Mouse (Mus musculus) heart, embryonic 11.5 days (tissue): Measurements from ENCODE around the gene Efcab3. TPM values are rescaled to one million over a fixed set of nuclear protein-coding genes. Genes with fewer than 3 reads are reported as not detected.
"Not testable (repeated sequence)": the region's sequence is repeated elsewhere in the genome, so short reads cannot be mapped to it uniquely, and the experiment has no call there.

Experiments used
- ATAC-seq: fragments of 200-750 bp; cut with Nextera tagmentation; replicated peaks from 2 replicates; pipeline ENCODE4 v1.8.0; 2017; ENCODE audit warnings: moderate library complexity; ENCODE audit not compliant: insufficient number of reproducible peaks, low FRiP score, low TSS enrichment
- H3K27ac ChIP-seq: fragments of 300-500 bp; sonication (generic); 2 replicates; pipeline ENCODE4 v1.5.1; 2014; ENCODE audit warnings: mild to moderate bottlenecking, low read depth, low read length
- H3K27me3 ChIP-seq: fragments of 300-500 bp; sonication (generic); 2 replicates; pipeline ENCODE4 v1.6.1; 2014; ENCODE audit warnings: mild to moderate bottlenecking, low read length, mixed read lengths; ENCODE audit not compliant: control insufficient read depth, insufficient read depth
- H3K36me3 ChIP-seq: fragments of 300-500 bp; sonication (generic); 2 replicates; pipeline ENCODE4 v1.6.1; 2014; ENCODE audit warnings: mild to moderate bottlenecking, low read length, moderate library complexity, mixed read lengths; ENCODE audit not compliant: control insufficient read depth, insufficient read depth
- H3K4me1 ChIP-seq: fragments of 300-500 bp; sonication (generic); 2 replicates; pipeline ENCODE4 v1.6.1; 2014; ENCODE audit warnings: low read length; ENCODE audit not compliant: control insufficient read depth, insufficient read depth
- H3K4me2 ChIP-seq: fragments of 300-500 bp; sonication (generic); 2 replicates; pipeline ENCODE4 v1.6.1; 2014; ENCODE audit warnings: mild to moderate bottlenecking, moderate library complexity
- H3K4me3 ChIP-seq: fragments of 300-500 bp; sonication (generic); 2 replicates; pipeline ENCODE4 v1.5.1; 2014; ENCODE audit warnings: low read depth, low read length
- H3K9ac ChIP-seq: fragments of 300-500 bp; sonication (generic); 2 replicates; pipeline ENCODE4 v1.6.1; 2014; ENCODE audit warnings: mild to moderate bottlenecking, low read depth, low read length, moderate library complexity
- H3K9me3 ChIP-seq: fragments of 300-500 bp; sonication (generic); replicated peaks from 2 replicates; pipeline ENCODE4 v1.6.1; 2016; ENCODE audit warnings: low read length; ENCODE audit not compliant: control insufficient read depth
- WGBS: fragments of 180-500 bp; shearing (Covaris S2); extraction: QIAGEN DNeasy Blood & Tissue Kit; methylation state at CpG from one replicate; pipeline ENCODE4 v1.1.7; 2014; ENCODE audit not compliant: insufficient replicate concordance; 5-methylcytosine and 5-hydroxymethylcytosine counted together
- polyA plus RNA-seq: library from polyadenylated mRNA; unstranded; fragments of >200 nt; fragmentation: Nextera tagmentation; extraction: Ambion mirVana; gene quantifications from 2 replicates; pipeline ENCODE4 v1.2.1, GENCODE M21; 2014

Gene Efcab3
- polyA plus RNA-seq, 1 experiment from 2014 or later: not detected

DNA sequence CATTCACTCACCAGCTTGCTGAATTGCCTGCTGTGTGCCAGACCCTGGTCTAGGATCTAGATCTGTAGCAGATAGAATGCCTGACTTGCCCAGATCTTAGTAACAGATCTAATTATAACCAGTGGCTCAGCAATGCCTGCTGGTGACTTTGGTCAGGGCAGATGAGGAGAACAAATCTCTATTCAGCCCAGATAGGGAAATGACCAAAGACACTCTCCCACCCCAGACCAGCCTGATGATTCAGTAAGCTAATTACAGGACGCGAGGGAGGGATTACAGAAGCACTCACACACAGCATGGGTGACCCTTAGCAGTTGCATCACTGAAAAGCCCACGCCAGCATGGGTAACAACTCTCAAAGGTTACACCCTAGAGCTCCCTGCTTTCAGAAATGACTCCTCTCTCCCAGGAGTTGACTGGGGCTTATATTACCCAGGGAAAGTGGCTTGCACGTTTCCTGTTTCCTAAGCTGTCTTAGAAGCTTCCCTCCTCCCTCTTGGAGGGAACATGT lies 57.2 kb downstream of the Efcab3 start:
- Histone ChIP-seq H3K27ac (no peak overlapping the region), H3K4me3 (no peak overlapping the region), H3K9ac (no peak overlapping the region), H3K4me1 (no peaks in the 10 kb centered on the region), H3K27me3 (no peaks in the 10 kb centered on the region), H3K9me3 (no peaks in the 10 kb centered on the region), H3K4me2 (no peak overlapping the region), H3K36me3 (no peaks in the 10 kb centered on the region)
- 23% methylated on average over 4 of the region's 4 CpGs for WGBS
- ATAC-seq: no peak

DNA sequence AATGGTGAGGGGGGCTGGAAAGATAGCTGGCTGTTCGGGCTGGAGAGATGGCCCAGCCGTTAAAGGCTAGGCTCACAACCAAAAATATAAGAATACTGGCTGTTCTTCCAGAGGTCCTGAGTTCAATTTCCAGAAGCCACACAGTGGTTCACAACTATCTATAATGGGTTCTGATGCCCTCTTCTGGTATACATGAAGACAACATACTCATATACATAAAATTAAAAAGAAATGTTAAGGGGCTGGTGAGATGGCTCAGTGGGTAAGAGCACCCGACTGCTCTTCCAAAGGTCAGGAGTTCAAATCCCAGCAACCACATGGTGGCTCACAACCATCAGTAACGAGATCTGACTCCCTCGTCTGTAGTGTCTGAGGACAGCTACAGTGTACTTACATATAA lies 58.4 kb downstream of the Efcab3 start:
- WGBS: 76% methylated on average over 5 of the region's 5 CpGs
- H3K9me3 ChIP-seq, H3K4me2 ChIP-seq, H3K4me3 ChIP-seq, H3K27ac ChIP-seq, H3K27me3 ChIP-seq, ATAC-seq, H3K36me3 ChIP-seq, H3K4me1 ChIP-seq, H3K9ac ChIP-seq: not testable (repeated sequence)

DNA sequence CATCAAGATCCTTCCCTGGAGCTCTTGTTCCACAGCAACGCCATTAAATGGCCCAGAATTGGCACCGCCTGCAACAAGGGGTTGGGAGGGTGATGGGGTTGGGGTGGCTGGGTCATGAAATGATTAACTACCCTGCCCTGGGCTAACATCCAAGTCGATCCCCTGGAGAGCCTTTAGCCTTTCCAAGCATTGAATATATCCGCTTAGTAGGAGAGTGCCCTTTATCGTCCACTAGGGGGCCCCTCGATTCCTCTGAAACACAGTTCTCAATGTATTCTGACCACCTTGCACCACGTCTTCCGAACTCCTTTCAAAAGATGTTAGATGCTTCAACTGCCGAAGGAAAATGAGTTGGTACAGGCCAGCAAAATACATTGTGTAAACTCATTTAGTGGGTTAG lies 60.6 kb downstream of the Efcab3 start:
- Histone ChIP-seq H3K36me3 (no peaks in the 10 kb centered on the region), H3K4me2 (no peak overlapping the region), H3K9me3 (no peaks in the 10 kb centered on the region), H3K27me3 (no peaks in the 10 kb centered on the region), H3K4me3 (no peak overlapping the region), H3K27ac (no peak overlapping the region), H3K9ac (no peak overlapping the region), H3K4me1 (peaks cover 8% of the 10 kb centered on the region)
- ATAC-seq: no peak
- 9% methylated on average over 9 of the region's 9 CpGs for WGBS

DNA sequence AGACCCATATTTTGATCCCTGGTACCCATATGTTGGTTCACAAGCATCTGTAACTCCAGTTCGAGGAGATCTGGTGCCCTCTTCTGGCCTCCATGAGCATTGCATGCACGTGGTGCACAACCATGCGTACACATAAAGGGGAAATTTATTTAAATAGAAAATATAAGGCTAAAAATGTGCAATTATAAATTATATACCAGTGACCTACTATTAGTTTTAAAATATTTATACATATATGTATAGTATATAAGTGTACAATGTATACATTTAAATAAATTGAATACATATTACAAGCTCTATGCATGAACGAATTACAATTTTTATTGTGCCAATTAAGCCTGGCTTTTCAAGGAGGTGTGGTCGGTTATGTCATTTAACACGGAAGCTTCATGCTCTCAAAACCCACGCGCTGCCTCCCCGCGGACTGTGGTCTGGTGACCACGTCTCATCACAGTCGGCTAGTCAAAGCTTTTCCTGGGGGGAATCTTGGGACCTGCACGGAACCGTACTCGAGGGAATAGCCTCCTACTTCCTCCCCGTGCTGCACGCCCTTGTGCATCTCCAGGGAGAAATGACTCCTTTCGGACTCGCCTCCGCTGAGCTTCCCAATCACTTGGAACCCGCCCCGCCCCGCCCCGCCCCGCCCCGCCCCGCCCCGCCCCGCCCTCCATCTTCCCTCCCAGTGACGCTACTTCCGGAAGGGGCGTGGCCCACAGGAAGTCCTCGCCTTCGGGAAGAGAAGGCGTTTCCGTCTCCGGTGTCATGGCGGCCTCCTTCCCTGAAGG lies 62.5 kb downstream of the Efcab3 start, which contains the start of gene Mettl2:
Mettl2 (plus strand) TSS at position 691 of the 785 bp plus-strand sequence.
- WGBS: under 1% methylated on average over 31 of the region's 38 CpGs
- Histone ChIP-seq H3K4me3 (peak within 1 kb of the TSS; percentile 98), H3K4me1 (peaks cover 8% of the 10 kb centered on the region), H3K9ac (peak within 1 kb of the TSS; percentile 82), H3K36me3 (no peaks in the 10 kb centered on the region; the same call in 1 of the 2 replicates), H3K27ac (peak within 1 kb of the TSS; percentile 35; the same call in 1 of the 2 replicates), H3K27me3 (no peaks in the 10 kb centered on the region), H3K9me3 (no peaks in the 10 kb centered on the region), H3K4me2 (peak within 1 kb of the TSS; percentile 97)
- peak; percentile 85 for ATAC-seq

DNA sequence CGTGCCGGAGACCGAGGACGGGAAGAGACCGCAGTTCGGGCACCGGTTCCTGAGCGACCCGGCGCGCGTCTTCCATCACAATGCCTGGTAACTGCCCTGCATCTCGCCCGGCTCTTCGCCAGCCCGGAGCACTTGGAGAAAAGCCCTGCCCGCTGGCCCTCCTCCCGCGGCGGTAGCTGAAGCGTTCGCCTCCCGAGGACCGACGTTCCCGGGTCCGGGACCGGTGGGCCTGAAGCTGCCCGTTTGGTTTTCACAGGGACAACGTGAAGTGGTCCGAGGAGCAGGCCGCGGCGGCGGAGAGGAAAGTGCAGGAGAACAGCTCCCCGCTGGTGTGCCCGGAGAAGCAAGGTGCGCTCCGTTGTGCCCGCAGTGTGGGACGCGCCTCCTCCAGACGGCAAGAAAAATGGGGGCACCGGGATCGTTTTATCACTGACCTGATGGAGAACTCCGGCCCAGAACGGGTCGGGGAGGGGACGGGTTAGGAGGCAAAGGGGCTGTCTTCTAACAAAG lies 63.2 kb downstream of the Efcab3 start:
- peak overlapping the region; percentile 97 for H3K4me2 ChIP-seq
- peaks cover 3% of the 10 kb centered on the region; the same call in 1 of the 2 replicates for H3K36me3 ChIP-seq
- no peaks in the 10 kb centered on the region for H3K27me3 ChIP-seq
- peak overlapping the region; percentile 98 for H3K4me3 ChIP-seq
- H3K27ac ChIP-seq: peak overlapping the region; percentile 35; the same call in 1 of the 2 replicates
- WGBS: 1% methylated on average over 49 of the region's 49 CpGs
- peaks cover 8% of the 10 kb centered on the region for H3K4me1 ChIP-seq
- ATAC-seq: no peak
- no peaks in the 10 kb centered on the region for H3K9me3 ChIP-seq
- H3K9ac ChIP-seq: peak overlapping the region; percentile 82

DNA sequence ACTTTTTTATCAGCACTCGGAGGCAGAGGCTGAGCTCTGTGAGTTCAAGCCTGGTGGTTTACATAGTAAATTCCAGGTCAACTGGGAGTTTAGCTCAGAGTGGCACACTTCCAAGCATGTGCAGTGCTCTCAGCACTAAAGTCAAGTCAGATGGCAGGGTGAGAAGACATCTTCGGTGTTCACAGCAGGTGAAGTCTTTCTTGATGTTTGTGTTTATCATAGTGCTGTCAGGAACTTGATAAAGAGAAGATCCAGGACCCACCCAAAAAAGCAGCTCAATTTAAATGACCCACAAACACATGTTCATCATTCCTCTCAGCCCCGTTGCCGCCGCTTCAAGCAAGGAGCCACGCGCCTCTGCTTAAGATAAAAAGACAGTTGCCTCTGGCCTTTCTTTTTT lies 72.3 kb downstream of the Efcab3 start:
- Histone ChIP-seq H3K4me3 (no peak overlapping the region), H3K27me3 (no peaks in the 10 kb centered on the region), H3K4me2 (no peak overlapping the region), H3K9ac (no peak overlapping the region), H3K36me3 (peaks cover 53% of the 10 kb centered on the region), H3K4me1 (no peaks in the 10 kb centered on the region), H3K9me3 (no peaks in the 10 kb centered on the region), H3K27ac (no peak overlapping the region)
- no peak for ATAC-seq
- 84% methylated on average over 7 of the region's 7 CpGs for WGBS

DNA sequence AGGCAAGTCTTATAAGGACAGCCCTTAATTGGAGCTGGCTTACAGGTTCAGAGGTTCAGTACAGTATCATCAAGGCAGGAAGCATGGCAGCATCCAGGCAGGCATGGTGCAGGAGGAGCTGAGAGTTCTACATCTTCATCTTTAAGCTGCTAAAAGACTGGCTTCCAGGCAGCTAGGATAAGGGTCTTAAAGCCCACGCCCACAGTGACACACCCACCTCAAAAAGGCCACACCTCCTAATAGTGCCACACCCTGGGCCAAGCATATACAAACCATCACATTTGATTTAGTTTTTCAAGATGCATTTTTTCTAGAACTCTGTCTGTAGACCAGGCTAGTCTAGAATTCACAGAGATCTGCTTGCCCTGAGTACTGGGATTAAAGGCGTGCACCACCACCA lies 73.9 kb downstream of the Efcab3 start:
- H3K36me3 ChIP-seq: peaks cover 52% of the 10 kb centered on the region
- not testable (repeated sequence) for H3K27ac ChIP-seq, H3K4me3 ChIP-seq, H3K9ac ChIP-seq, H3K27me3 ChIP-seq, H3K4me1 ChIP-seq, H3K4me2 ChIP-seq, ATAC-seq, H3K9me3 ChIP-seq
- WGBS: 93% methylated on average over 2 of the region's 2 CpGs

DNA sequence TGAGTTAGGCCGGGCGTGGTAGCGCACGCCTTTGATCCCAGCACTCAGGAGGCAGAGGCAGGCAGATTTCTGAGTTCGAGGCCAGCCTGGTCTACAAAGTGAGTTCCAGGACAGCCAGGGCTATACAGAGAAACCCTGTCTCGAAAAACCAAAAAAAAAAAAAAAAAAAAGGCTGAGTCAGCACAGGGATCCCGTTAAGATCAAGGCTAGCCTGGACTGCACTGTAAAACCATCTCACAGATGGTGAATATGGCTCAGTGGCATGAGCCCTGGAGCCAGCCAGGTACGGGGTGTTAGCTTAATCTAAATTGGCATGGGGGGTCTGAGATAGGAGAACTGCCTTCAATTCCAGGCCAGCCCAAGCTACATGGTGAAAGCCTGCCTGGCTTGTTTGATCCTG lies 77.1 kb downstream of the Efcab3 start:
- not testable (repeated sequence) for H3K27ac ChIP-seq, H3K4me2 ChIP-seq, H3K9me3 ChIP-seq, H3K27me3 ChIP-seq, ATAC-seq, H3K9ac ChIP-seq, H3K4me3 ChIP-seq, H3K4me1 ChIP-seq
- peaks cover 32% of the 10 kb centered on the region for H3K36me3 ChIP-seq
- WGBS: 98% methylated on average over 7 of the region's 8 CpGs
